Mouse (Mus musculus) hindbrain, embryonic 11.5 days (tissue): ENCODE measurements at regions not wholly inside any gene's neighbourhood (a gene's known extent, or its start where the extent isn't known, plus 50 kb on each side); places are given as distances from the start of the nearest gene placed in this dataset.
A peak's percentile ranks its signal among the peaks of the same experiment; 100 is the strongest.

Source experiments
- ATAC-seq: fragments of 200-750 bp; cut with Nextera tagmentation; 2 replicates; pipeline ENCODE4 v1.8.0; 2017; ENCODE audit warnings: mild to moderate bottlenecking, moderate TSS enrichment, moderate library complexity; ENCODE audit not compliant: low FRiP score
- DNase-seq: peaks from one replicate; pipeline ENCODE4 v3.0.0-alpha.2; 2015; ENCODE audit warnings: low spot score
- H3K27ac ChIP-seq: fragments of 300-500 bp; sonication (generic); 2 replicates; pipeline ENCODE4 v1.5.1; 2014; ENCODE audit warnings: mild to moderate bottlenecking, low read depth, low read length
- H3K27me3 ChIP-seq: fragments of 300-500 bp; sonication (generic); 2 replicates; pipeline ENCODE4 v1.6.1; 2014; ENCODE audit warnings: mild to moderate bottlenecking, low read length, moderate library complexity, mixed read lengths; ENCODE audit not compliant: control insufficient read depth, insufficient read depth
- H3K36me3 ChIP-seq: fragments of 300-500 bp; sonication (generic); 2 replicates; pipeline ENCODE4 v1.6.1; 2014; ENCODE audit warnings: mild to moderate bottlenecking, low read length, moderate library complexity, mixed read lengths; ENCODE audit not compliant: control insufficient read depth, insufficient read depth
- H3K4me1 ChIP-seq: fragments of 300-500 bp; sonication (generic); replicated peaks from 2 replicates; pipeline ENCODE4 v1.6.1; 2014; ENCODE audit warnings: low read length, mixed read lengths; ENCODE audit not compliant: control insufficient read depth, insufficient read depth
- H3K4me2 ChIP-seq: fragments of 300-500 bp; sonication (generic); replicated peaks from 2 replicates; pipeline ENCODE4 v1.6.1; 2014; ENCODE audit warnings: mild to moderate bottlenecking, low read depth, low read length
- H3K4me3 ChIP-seq: fragments of 300-500 bp; sonication (generic); 2 replicates; pipeline ENCODE4 v1.5.1; 2014; ENCODE audit warnings: low read depth, low read length
- H3K9ac ChIP-seq: fragments of 300-500 bp; sonication (generic); 2 replicates; pipeline ENCODE4 v1.6.1; 2014; ENCODE audit warnings: low read depth, low read length
- H3K9me3 ChIP-seq: fragments of 300-500 bp; sonication (generic); 2 replicates; pipeline ENCODE4 v1.6.1; 2016; ENCODE audit warnings: low read length; ENCODE audit not compliant: control insufficient read depth
- WGBS: fragments of 180-500 bp; shearing (Covaris S2); extraction: QIAGEN DNeasy Blood & Tissue Kit; methylation state at CpG from one replicate; pipeline ENCODE4 v1.1.7; 2014; 5-methylcytosine and 5-hydroxymethylcytosine counted together

GRCm38 (mm10) chr12:35674487-35674886 is 139.6 kb upstream of the Ahr start:
- DNase-seq (peak; percentile 21), ATAC-seq (no peak)
- Histone ChIP-seq H3K27ac (no peak overlapping the region), H3K4me1 (no peaks in the 10 kb centered on the region), H3K36me3 (no peaks in the 10 kb centered on the region), H3K9me3 (no peaks in the 10 kb centered on the region), H3K9ac (no peak overlapping the region), H3K27me3 (no peaks in the 10 kb centered on the region), H3K4me2 (no peak overlapping the region), H3K4me3 (no peak overlapping the region)
- 49% methylated on average over 6 of the region's 6 CpGs for WGBS

- WGBS, result 91% methylated on average over 4 of the region's 4 CpGs
- Histone ChIP-seq H3K4me2 (no peak overlapping the region), H3K27ac (no peak overlapping the region), H3K36me3 (no peaks in the 10 kb centered on the region), H3K4me3 (no peak overlapping the region), H3K9me3 (no peaks in the 10 kb centered on the region), H3K9ac (no peak overlapping the region), H3K4me1 (no peaks in the 10 kb centered on the region), H3K27me3 (no peaks in the 10 kb centered on the region)
- DNase-seq (no peak), ATAC-seq (no peak)
These were observed 136.1 kb upstream of the Ahr start for GRCm38 (mm10) chr12:35670980-35671379.

GRCm38 (mm10) chr12:35668716-35669115 is 133.9 kb upstream of the Ahr start:
- Histone ChIP-seq H3K27me3 (no peaks in the 10 kb centered on the region), H3K9me3 (no peaks in the 10 kb centered on the region), H3K27ac (no peak overlapping the region), H3K9ac (no peak overlapping the region), H3K4me1 (no peaks in the 10 kb centered on the region), H3K36me3 (no peaks in the 10 kb centered on the region), H3K4me2 (no peak overlapping the region), H3K4me3 (no peak overlapping the region)
- WGBS, result 78% methylated on average over 1 of the region's 1 CpGs
- DNase-seq (no peak), ATAC-seq (no peak)

- H3K36me3 ChIP-seq, result no peaks in the 10 kb centered on the region
- no peaks in the 10 kb centered on the region for H3K27me3 ChIP-seq
- no peak overlapping the region for H3K9ac ChIP-seq
- H3K4me1 ChIP-seq, result no peaks in the 10 kb centered on the region
- DNase-seq (no peak), ATAC-seq (no peak)
- H3K27ac ChIP-seq, result no peak overlapping the region
- no peak overlapping the region for H3K4me2 ChIP-seq
- no peaks in the 10 kb centered on the region for H3K9me3 ChIP-seq
- H3K4me3 ChIP-seq, result no peak overlapping the region
- 93% methylated on average over 3 of the region's 3 CpGs for WGBS
These were observed 132.9 kb upstream of the Ahr start for GRCm38 (mm10) chr12:35667705-35668104.

- H3K9me3 ChIP-seq, result no peaks in the 10 kb centered on the region
- H3K27me3 ChIP-seq, result no peaks in the 10 kb centered on the region
- no peak overlapping the region for H3K4me2 ChIP-seq
- ATAC-seq, result no peak
- no peak for DNase-seq
- no peak overlapping the region for H3K4me3 ChIP-seq
- H3K27ac ChIP-seq, result no peak overlapping the region
- H3K36me3 ChIP-seq, result no peaks in the 10 kb centered on the region
- H3K9ac ChIP-seq, result no peak overlapping the region
- H3K4me1 ChIP-seq, result no peaks in the 10 kb centered on the region
These were observed 132.4 kb upstream of the Ahr start for GRCm38 (mm10) chr12:35667218-35667617.

GRCm38 (mm10) chr12:35666062-35666461 is 131.2 kb upstream of the Ahr start:
- Histone ChIP-seq H3K4me3 (no peak overlapping the region), H3K9me3 (no peaks in the 10 kb centered on the region), H3K4me2 (no peak overlapping the region), H3K9ac (no peak overlapping the region), H3K27me3 (no peaks in the 10 kb centered on the region), H3K4me1 (no peaks in the 10 kb centered on the region), H3K36me3 (no peaks in the 10 kb centered on the region), H3K27ac (no peak overlapping the region)
- no peak for DNase-seq
- no peak for ATAC-seq
- 84% methylated on average over 2 of the region's 2 CpGs for WGBS

- no peak overlapping the region for H3K4me2 ChIP-seq
- 82% methylated on average over 1 of the region's 1 CpGs for WGBS
- H3K9me3 ChIP-seq, result no peaks in the 10 kb centered on the region
- no peaks in the 10 kb centered on the region for H3K4me1 ChIP-seq
- no peak for DNase-seq
- H3K9ac ChIP-seq, result no peak overlapping the region
- no peaks in the 10 kb centered on the region for H3K27me3 ChIP-seq
- H3K4me3 ChIP-seq, result no peak overlapping the region
- ATAC-seq, result no peak
- H3K36me3 ChIP-seq, result no peaks in the 10 kb centered on the region
- H3K27ac ChIP-seq, result no peak overlapping the region
These were observed 128.2 kb upstream of the Ahr start for GRCm38 (mm10) chr12:35663062-35663461.

- Histone ChIP-seq H3K9me3 (no peaks in the 10 kb centered on the region), H3K4me1 (no peaks in the 10 kb centered on the region), H3K27me3 (no peaks in the 10 kb centered on the region), H3K9ac (no peak overlapping the region), H3K36me3 (no peaks in the 10 kb centered on the region), H3K27ac (no peak overlapping the region), H3K4me2 (no peak overlapping the region), H3K4me3 (no peak overlapping the region)
- ATAC-seq (no peak), DNase-seq (no peak)
- 80% methylated on average over 3 of the region's 3 CpGs for WGBS
These were observed 121.7 kb upstream of the Ahr start for GRCm38 (mm10) chr12:35656563-35656962.

- WGBS, result 87% methylated on average over 3 of the region's 3 CpGs
- ATAC-seq (no peak), DNase-seq (no peak)
- no peaks in the 10 kb centered on the region for H3K27me3 ChIP-seq
- no peaks in the 10 kb centered on the region for H3K9me3 ChIP-seq
- H3K4me3 ChIP-seq, result no peak overlapping the region
- H3K4me1 ChIP-seq, result no peaks in the 10 kb centered on the region
- H3K36me3 ChIP-seq, result no peaks in the 10 kb centered on the region
- H3K27ac ChIP-seq, result no peak overlapping the region
- no peak overlapping the region for H3K9ac ChIP-seq
- H3K4me2 ChIP-seq, result no peak overlapping the region
These were observed 114.9 kb upstream of the Ahr start for GRCm38 (mm10) chr12:35649772-35650171.
